Mouse (Mus musculus) midbrain, postnatal 0 days (tissue): ENCODE measurements around the gene Rnf144b. TPM values are rescaled to one million over a fixed set of nuclear protein-coding genes. Genes with fewer than 3 reads are reported as not detected.

ENCODE experiments used
- ATAC-seq: fragments of 200-750 bp; cut with Nextera tagmentation; 2 replicates; pipeline ENCODE4 v1.8.0; 2017; ENCODE audit warnings: moderate number of reproducible peaks, mild to moderate bottlenecking, moderate TSS enrichment, moderate library complexity; ENCODE audit not compliant: low FRiP score
- DNase-seq: peaks from one replicate; pipeline ENCODE4 v3.0.0-alpha.2; 2015; ENCODE audit warnings: low spot score
- H3K27ac ChIP-seq: fragments of 300-500 bp; sonication (generic); 2 replicates; pipeline ENCODE4 v1.5.1; 2014; ENCODE audit warnings: low read depth, mild to moderate bottlenecking, low read length, mixed read lengths
- H3K27me3 ChIP-seq: fragments of 300-500 bp; sonication (generic); 2 replicates; pipeline ENCODE4 v1.6.1; 2014; ENCODE audit warnings: low read length, control low read depth, mixed read lengths; ENCODE audit not compliant: insufficient read depth
- H3K36me3 ChIP-seq: fragments of 300-500 bp; sonication (generic); 2 replicates; pipeline ENCODE4 v1.6.1; 2014; ENCODE audit warnings: low read length, control low read depth, mixed read lengths; ENCODE audit not compliant: insufficient read depth
- H3K4me1 ChIP-seq: fragments of 300-500 bp; sonication (generic); 2 replicates; pipeline ENCODE4 v1.6.1; 2014; ENCODE audit warnings: mild to moderate bottlenecking, control low read depth, antibody characterized with exemption, low read length, mixed read lengths; ENCODE audit not compliant: insufficient read depth
- H3K4me2 ChIP-seq: fragments of 300-500 bp; sonication (generic); 2 replicates; pipeline ENCODE4 v1.6.1; 2014; ENCODE audit warnings: low read depth, mild to moderate bottlenecking, low read length, mixed read lengths; ENCODE audit not compliant: poor library complexity, severe bottlenecking
- H3K4me3 ChIP-seq: fragments of 300-500 bp; sonication (generic); 2 replicates; pipeline ENCODE4 v1.5.1; 2014; ENCODE audit warnings: low read depth, mild to moderate bottlenecking, low read length, moderate library complexity
- H3K9ac ChIP-seq: fragments of 300-500 bp; sonication (generic); replicated peaks from 2 replicates; pipeline ENCODE4 v1.6.1; 2014; ENCODE audit warnings: mild to moderate bottlenecking, low read length, moderate library complexity, mixed read lengths; ENCODE audit not compliant: poor library complexity, severe bottlenecking
- H3K9me3 ChIP-seq: fragments of 300-500 bp; sonication (generic); 2 replicates; pipeline ENCODE4 v1.6.1; 2016; ENCODE audit warnings: low read length, control low read depth
- CTCF ChIP-seq: IDR thresholded peaks from 2 replicates; pipeline ENCODE4 v1.5.1; 2016; ENCODE audit warnings: antibody characterized with exemption, mild to moderate bottlenecking
- WGBS: fragments of 180-500 bp; shearing (Covaris S2); extraction: QIAGEN DNeasy Blood & Tissue Kit; methylation state at CpG from one replicate; pipeline ENCODE4 v1.1.7; 2014; 5-methylcytosine and 5-hydroxymethylcytosine counted together
- polyA plus RNA-seq: library from polyadenylated mRNA; unstranded; fragments of >200 nt; fragmentation: Nextera tagmentation; extraction: Ambion mirVana; gene quantifications from 2 replicates; pipeline ENCODE4 v1.2.1, GENCODE M21; 2015
- total RNA-seq: library from RNA; depleted of rRNA; stranded (reverse); fragments of >200 nt; gene quantifications from 2 replicates; pipeline ENCODE4 v1.2.3, GENCODE M21; 2014

Rnf144b gene
- total and polyA plus RNA-seq, 2 experiments from 2014 or later, result 1.9 to 4.1 TPM

GRCm38 (mm10) chr13:47154866-47155265 lies 32.4 kb downstream of the Rnf144b start:
- no peak for TF ChIP-seq CTCF
- Histone ChIP-seq H3K4me2 (no peak overlapping the region), H3K4me3 (no peak overlapping the region), H3K4me1 (no peaks in the 10 kb centered on the region), H3K9me3 (no peaks in the 10 kb centered on the region), H3K27ac (no peak overlapping the region), H3K9ac (no peak overlapping the region), H3K36me3 (no peaks in the 10 kb centered on the region), H3K27me3 (no peaks in the 10 kb centered on the region)
- no peak for ATAC-seq
- WGBS, result 61% methylated on average over 4 of the region's 4 CpGs
- no peak for DNase-seq

- H3K4me2 ChIP-seq, result no peak overlapping the region
- H3K36me3 ChIP-seq, result no peaks in the 10 kb centered on the region
- DNase-seq (no peak), ATAC-seq (no peak)
- no peak overlapping the region for H3K9ac ChIP-seq
- no peak overlapping the region for H3K4me3 ChIP-seq
- H3K4me1 ChIP-seq, result no peaks in the 10 kb centered on the region
- 72% methylated on average over 5 of the region's 5 CpGs for whole genome bisulfite sequencing
- no peaks in the 10 kb centered on the region for H3K9me3 ChIP-seq
- no peak for TF ChIP-seq CTCF
- H3K27ac ChIP-seq, result no peak overlapping the region
- H3K27me3 ChIP-seq, result no peaks in the 10 kb centered on the region
Measured at GRCm38 (mm10) chr13:47156841-47157240, 34.4 kb downstream of the Rnf144b start.

DNA sequence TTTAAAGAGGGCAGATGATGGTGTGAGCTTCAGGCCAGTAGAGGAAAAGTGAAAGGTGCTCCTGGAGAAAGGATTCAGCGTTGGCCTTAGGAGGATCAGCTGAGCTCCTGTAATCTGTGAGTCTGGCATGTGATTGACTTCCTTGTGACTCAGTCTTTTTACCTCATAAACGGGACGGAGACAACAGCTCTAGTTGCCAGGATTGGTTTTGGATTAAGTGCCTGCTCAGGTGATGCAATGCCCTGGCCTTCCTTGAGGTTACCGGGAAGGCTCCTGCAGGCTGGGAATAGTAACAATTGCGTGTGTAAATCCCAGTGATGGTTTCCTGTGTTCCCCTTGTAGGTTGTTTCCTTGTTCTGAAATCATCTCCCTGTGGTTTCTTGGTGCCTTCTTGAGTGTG lies 39.5 kb downstream of the Rnf144b start:
- WGBS, result 94% methylated on average over 5 of the region's 5 CpGs

DNA sequence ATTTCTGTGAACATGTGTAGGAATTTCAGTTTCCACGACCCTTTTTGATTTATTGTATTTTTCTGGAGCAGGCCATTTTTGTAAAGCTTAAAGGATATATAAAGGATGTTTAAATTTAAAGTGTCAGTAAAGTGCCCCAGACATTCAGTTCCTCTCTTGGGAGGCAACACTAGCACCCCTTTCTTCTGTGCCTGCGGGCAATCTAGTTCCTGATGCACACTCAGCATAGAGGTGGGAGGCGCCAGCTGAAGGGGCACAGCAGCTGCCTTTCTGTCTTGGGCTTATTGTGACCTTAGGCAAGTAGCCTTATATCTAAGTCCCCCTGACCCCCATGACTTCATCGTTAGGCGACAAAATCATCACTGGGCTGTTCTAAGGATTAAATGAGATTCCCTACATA lies 42.3 kb downstream of the Rnf144b start:
- H3K9ac ChIP-seq, result no peak overlapping the region
- WGBS, result 85% methylated on average over 5 of the region's 5 CpGs
- no peaks in the 10 kb centered on the region for H3K4me1 ChIP-seq
- H3K4me3 ChIP-seq, result no peak overlapping the region
- H3K9me3 ChIP-seq, result no peaks in the 10 kb centered on the region
- no peaks in the 10 kb centered on the region for H3K27me3 ChIP-seq
- no peaks in the 10 kb centered on the region for H3K36me3 ChIP-seq
- ATAC-seq (no peak), DNase-seq (no peak)
- no peak overlapping the region for H3K27ac ChIP-seq
- H3K4me2 ChIP-seq, result no peak overlapping the region
- TF ChIP-seq CTCF, result no peak

More for the DNA sequence above, 39.5 kb downstream of the Rnf144b start:
- Histone ChIP-seq H3K4me1 (no peaks in the 10 kb centered on the region), H3K36me3 (no peaks in the 10 kb centered on the region), H3K4me2 (no peak overlapping the region), H3K27me3 (no peaks in the 10 kb centered on the region), H3K9ac (no peak overlapping the region), H3K9me3 (no peaks in the 10 kb centered on the region), H3K27ac (no peak overlapping the region), H3K4me3 (no peak overlapping the region)
- no peak for ATAC-seq
- no peak for TF ChIP-seq CTCF
- DNase-seq, result no peak

GRCm38 (mm10) chr13:47165261-47165660 lies 42.8 kb downstream of the Rnf144b start:
- no peak overlapping the region for H3K9ac ChIP-seq
- H3K4me3 ChIP-seq, result no peak overlapping the region
- ATAC-seq (no peak), DNase-seq (no peak)
- H3K4me2 ChIP-seq, result no peak overlapping the region
- H3K9me3 ChIP-seq, result no peaks in the 10 kb centered on the region
- no peak overlapping the region for H3K27ac ChIP-seq
- H3K36me3 ChIP-seq, result no peaks in the 10 kb centered on the region
- TF ChIP-seq CTCF, result no peak
- WGBS, result 98% methylated on average over 2 of the region's 2 CpGs
- no peaks in the 10 kb centered on the region for H3K27me3 ChIP-seq
- no peaks in the 10 kb centered on the region for H3K4me1 ChIP-seq

DNA sequence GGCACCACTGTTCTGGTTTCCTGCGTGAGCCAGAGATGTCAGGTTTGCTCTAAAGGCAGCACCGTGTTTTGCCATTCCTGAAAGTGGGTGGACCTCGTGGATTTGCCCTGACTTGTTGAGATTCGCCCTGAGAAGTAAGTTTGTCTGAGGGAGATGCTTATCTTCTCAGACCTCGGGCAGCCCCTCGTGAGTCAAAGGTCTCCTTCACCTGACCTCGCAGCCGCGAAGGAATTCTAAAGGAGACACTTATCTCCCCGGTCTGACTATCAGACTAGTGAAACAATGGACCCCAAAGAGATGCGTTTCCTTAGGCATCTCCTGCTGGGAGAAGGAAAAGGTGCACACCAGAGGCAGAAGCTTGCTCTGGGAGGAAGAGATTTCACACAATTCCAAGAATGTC lies 46.0 kb downstream of the Rnf144b start:
- Histone ChIP-seq H3K9ac (no peak overlapping the region), H3K27ac (no peak overlapping the region), H3K36me3 (no peaks in the 10 kb centered on the region), H3K4me3 (no peak overlapping the region), H3K4me2 (no peak overlapping the region), H3K4me1 (no peaks in the 10 kb centered on the region), H3K9me3 (no peaks in the 10 kb centered on the region), H3K27me3 (no peaks in the 10 kb centered on the region)
- DNase-seq (no peak), ATAC-seq (no peak)
- TF ChIP-seq CTCF, result no peak
- 65% methylated on average over 11 of the region's 11 CpGs for WGBS
